Mouse (Mus musculus): ENCODE measurements around the gene Kif5a.

DNA sequence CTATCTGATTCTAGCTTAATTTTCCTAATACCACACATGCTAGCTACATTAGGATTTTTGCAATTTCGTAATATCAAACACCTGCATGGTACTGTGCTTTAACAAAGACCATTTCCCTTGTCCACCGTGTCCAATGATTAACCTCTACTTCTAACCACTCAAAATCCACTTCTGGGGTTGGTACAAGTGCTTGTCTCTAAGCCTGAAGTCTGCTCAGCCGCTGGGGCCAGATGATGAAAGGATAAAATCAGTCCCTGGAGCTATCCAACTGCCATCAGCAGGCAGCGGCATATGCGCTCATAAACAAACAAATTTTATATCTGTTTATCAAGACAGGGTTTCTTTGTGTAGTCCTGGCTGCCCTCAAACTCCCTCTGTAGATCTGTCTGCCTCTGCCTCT is 58.6 kb downstream of the Kif5a start:
- TF ChIP-seq CHD2 (IDR thresholded peaks at IDR 0.05; ENCODE audit: low read depth, low read length), result no peak
- TF ChIP-seq HCFC1 (IDR thresholded peaks at IDR 0.05; ENCODE audit: borderline replicate concordance, insufficient read depth, low read length), result no peak
- no peak for TF ChIP-seq ZC3H11A (IDR thresholded peaks at IDR 0.05; ENCODE audit: borderline replicate concordance, low read depth, low read length)

All from ES-E14 (cell line).